Mouse (Mus musculus): ENCODE data around the gene Mylk2.

DNA sequence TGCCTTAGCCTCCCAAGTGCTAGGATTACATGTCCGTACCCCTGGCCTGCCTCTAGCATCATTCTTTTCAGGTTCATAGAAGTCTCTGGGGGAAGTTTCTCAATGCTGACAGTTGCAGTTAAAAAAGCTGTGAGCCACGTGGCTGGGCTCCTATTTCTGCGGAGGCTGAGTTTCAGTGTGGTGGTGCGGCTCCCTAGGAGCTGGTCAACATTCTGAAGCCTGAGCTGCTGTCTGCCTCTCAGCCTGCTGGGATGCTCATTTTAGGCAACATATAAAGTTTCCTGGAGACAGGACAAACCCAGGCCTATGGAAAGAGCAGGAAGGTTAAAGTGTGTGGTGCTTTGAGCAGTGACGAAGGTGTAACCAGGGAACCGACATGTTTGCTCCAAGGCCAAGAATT, 12.1 kb upstream of the Mylk2 start:
- TF ChIP-seq CTCF (IDR thresholded peaks at IDR 0.05; ENCODE audit: insufficient read depth, low read depth, low read length), result no peak
- no peak for TF ChIP-seq POLR2A (IDR thresholded peaks at IDR 0.05; ENCODE audit: insufficient read depth, low read depth, low read length)

Measured in olfactory bulb, adult 2 months (tissue).